Mouse (Mus musculus) limb, embryonic 12.5 days (tissue): Measurements from ENCODE around the gene Kl. TPM values are rescaled to one million over a fixed set of nuclear protein-coding genes. Genes with fewer than 3 reads are reported as not detected.

ENCODE experiments used
- ATAC-seq: fragments of 200-750 bp; cut with Nextera tagmentation; 2 replicates; pipeline ENCODE4 v1.8.0; 2017; ENCODE audit warnings: low read depth, moderate TSS enrichment; ENCODE audit not compliant: insufficient number of reproducible peaks, insufficient read depth, low FRiP score, low TSS enrichment
- H3K27ac ChIP-seq: fragments of 300-500 bp; sonication (generic); 2 replicates; pipeline ENCODE4 v1.5.1; 2016; ENCODE audit warnings: mild to moderate bottlenecking, moderate library complexity
- H3K27me3 ChIP-seq: fragments of 300-500 bp; sonication (generic); 2 replicates; pipeline ENCODE4 v1.6.1; 2016; ENCODE audit warnings: mild to moderate bottlenecking, moderate library complexity
- H3K36me3 ChIP-seq: fragments of 300-500 bp; sonication (generic); 2 replicates; pipeline ENCODE4 v1.6.1; 2016; ENCODE audit warnings: mild to moderate bottlenecking, moderate library complexity
- H3K4me1 ChIP-seq: fragments of 300-500 bp; sonication (generic); replicated peaks from 2 replicates; pipeline ENCODE4 v1.6.1; 2016
- H3K4me2 ChIP-seq: fragments of 300-500 bp; sonication (generic); 2 replicates; pipeline ENCODE4 v1.6.1; 2016; ENCODE audit warnings: mild to moderate bottlenecking, moderate library complexity
- H3K4me3 ChIP-seq: fragments of 300-500 bp; sonication (generic); replicated peaks from 2 replicates; pipeline ENCODE4 v1.5.1; 2016; ENCODE audit warnings: mild to moderate bottlenecking
- H3K9ac ChIP-seq: fragments of 300-500 bp; sonication (generic); replicated peaks from 2 replicates; pipeline ENCODE4 v1.6.1; 2016; ENCODE audit warnings: mild to moderate bottlenecking, moderate library complexity
- H3K9me3 ChIP-seq: fragments of 300-500 bp; sonication (generic); 2 replicates; pipeline ENCODE4 v1.6.1; 2016; ENCODE audit warnings: mild to moderate bottlenecking, moderate library complexity
- WGBS: fragments of 180-500 bp; shearing (Covaris S2); methylation state at CpG from one replicate; pipeline ENCODE4 v1.1.7; 2016; 5-methylcytosine and 5-hydroxymethylcytosine counted together
- polyA plus RNA-seq: library from polyadenylated mRNA; unstranded; fragments of >200 nt; fragmentation: Nextera tagmentation; extraction: Ambion mirVana; gene quantifications from 2 replicates; pipeline ENCODE4 v1.2.1, GENCODE M21; 2016

The Kl gene
- polyA plus RNA-seq, 1 experiment from 2014 or later: 0.21 TPM

DNA sequence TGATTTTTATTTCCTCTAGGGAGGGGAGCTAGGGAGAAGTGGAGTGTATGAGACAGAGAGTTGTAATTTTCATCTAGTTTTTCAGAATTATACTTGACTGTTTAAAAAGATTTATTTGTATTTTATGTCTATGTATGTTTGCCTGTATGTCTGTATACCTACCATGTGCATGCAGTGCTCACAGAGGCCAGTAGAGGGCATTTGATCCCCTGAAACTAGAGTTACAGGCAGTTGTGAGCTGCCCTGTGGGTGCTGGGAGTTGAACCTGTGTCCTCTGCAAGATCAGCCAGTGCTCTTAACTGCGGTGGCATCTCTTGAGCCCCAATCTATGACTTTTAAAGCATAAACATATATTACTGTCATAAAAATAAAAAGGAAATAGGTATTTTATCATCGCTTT lies 15.5 kb downstream of the Kl start:
- ATAC-seq: no peak
- Histone ChIP-seq H3K9ac (no peak overlapping the region), H3K27me3 (no peaks in the 10 kb centered on the region), H3K36me3 (no peaks in the 10 kb centered on the region), H3K4me1 (peaks cover 4% of the 10 kb centered on the region; the same call in 1 of the 2 replicates), H3K4me3 (no peak overlapping the region), H3K4me2 (no peak overlapping the region), H3K9me3 (no peaks in the 10 kb centered on the region; the same call in 1 of the 2 replicates), H3K27ac (no peak overlapping the region)
- 96% methylated on average over 2 of the region's 2 CpGs for WGBS

DNA sequence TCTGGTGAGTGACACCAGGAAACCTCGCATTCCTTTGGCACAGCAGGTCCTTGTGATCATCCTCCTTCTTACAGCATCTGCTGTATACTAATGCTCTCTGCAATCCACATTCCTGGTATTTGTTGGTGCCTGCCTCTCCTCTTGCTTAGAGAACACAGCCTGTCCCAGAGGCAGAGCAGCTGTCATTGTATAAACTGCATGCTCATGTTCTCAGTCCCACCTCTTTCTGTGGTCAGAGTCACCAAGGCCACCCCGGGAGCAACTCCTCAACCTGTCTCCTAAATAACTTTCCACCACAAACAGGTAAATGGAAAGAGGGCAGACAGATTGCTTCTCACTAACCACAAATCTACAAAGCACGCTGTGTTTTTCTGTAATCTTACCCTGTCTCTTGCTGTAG lies 18.1 kb downstream of the Kl start:
- no peak overlapping the region for H3K9ac ChIP-seq
- no peak overlapping the region for H3K27ac ChIP-seq
- H3K27me3 ChIP-seq: no peaks in the 10 kb centered on the region
- H3K4me3 ChIP-seq: no peak overlapping the region
- H3K36me3 ChIP-seq: no peaks in the 10 kb centered on the region
- peaks cover 4% of the 10 kb centered on the region; the same call in 1 of the 2 replicates for H3K4me1 ChIP-seq
- ATAC-seq: no peak
- 51% methylated on average over 3 of the region's 3 CpGs for WGBS
- H3K9me3 ChIP-seq: no peaks in the 10 kb centered on the region; the same call in 1 of the 2 replicates
- no peak overlapping the region for H3K4me2 ChIP-seq

DNA sequence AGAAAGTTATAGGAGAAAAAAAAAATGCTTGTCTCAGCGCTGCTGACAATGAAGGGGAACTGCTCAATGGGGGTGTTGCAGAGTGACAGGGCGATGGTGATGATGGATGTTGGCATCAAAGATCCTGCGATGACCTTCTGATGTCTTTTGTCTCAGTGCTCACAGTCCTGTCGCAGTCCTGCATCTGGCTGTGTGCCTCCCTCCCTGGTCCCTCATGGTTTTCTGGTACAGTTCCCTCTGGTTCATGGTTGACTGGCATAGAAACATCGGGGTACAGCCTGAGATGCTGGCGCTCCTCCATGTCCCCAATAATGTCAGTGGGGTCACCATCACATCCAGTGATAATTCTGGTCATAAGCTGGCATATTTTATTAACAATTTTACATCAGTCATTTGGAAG lies 18.7 kb downstream of the Kl start:
- H3K27me3 ChIP-seq: no peaks in the 10 kb centered on the region
- WGBS: 79% methylated on average over 6 of the region's 6 CpGs
- H3K4me3 ChIP-seq: no peak overlapping the region
- H3K4me2 ChIP-seq: no peak overlapping the region
- no peak overlapping the region for H3K27ac ChIP-seq
- H3K4me1 ChIP-seq: peaks cover 4% of the 10 kb centered on the region; the same call in 1 of the 2 replicates
- no peaks in the 10 kb centered on the region; the same call in 1 of the 2 replicates for H3K9me3 ChIP-seq
- no peak for ATAC-seq
- H3K36me3 ChIP-seq: no peaks in the 10 kb centered on the region
- H3K9ac ChIP-seq: no peak overlapping the region

DNA sequence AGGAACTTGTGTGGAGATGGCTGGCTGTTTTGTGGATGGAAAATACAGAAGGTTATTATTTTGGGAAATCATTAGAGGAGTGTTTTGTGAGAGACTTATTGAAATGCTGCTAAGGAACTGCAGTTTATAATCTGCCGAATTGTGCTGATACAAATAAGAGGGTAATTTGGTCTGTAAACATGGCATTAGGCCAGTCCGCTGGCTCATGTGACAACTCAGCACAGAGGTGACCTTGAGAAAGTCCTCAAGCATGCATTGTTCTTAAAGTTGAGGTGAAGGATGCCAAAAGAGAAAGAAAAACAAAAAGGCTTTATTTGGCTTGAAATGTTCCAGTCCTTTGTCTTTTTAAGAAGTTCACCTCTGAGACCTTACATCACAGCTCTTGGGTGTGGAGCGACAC lies 21.8 kb downstream of the Kl start:
- H3K9me3 ChIP-seq: no peaks in the 10 kb centered on the region
- no peak overlapping the region for H3K4me3 ChIP-seq
- 84% methylated on average over 3 of the region's 3 CpGs for WGBS
- H3K36me3 ChIP-seq: no peaks in the 10 kb centered on the region
- no peaks in the 10 kb centered on the region for H3K27me3 ChIP-seq
- no peak overlapping the region for H3K27ac ChIP-seq
- H3K9ac ChIP-seq: no peak overlapping the region
- H3K4me2 ChIP-seq: no peak overlapping the region
- ATAC-seq: no peak
- peaks cover 4% of the 10 kb centered on the region; the same call in 1 of the 2 replicates for H3K4me1 ChIP-seq

DNA sequence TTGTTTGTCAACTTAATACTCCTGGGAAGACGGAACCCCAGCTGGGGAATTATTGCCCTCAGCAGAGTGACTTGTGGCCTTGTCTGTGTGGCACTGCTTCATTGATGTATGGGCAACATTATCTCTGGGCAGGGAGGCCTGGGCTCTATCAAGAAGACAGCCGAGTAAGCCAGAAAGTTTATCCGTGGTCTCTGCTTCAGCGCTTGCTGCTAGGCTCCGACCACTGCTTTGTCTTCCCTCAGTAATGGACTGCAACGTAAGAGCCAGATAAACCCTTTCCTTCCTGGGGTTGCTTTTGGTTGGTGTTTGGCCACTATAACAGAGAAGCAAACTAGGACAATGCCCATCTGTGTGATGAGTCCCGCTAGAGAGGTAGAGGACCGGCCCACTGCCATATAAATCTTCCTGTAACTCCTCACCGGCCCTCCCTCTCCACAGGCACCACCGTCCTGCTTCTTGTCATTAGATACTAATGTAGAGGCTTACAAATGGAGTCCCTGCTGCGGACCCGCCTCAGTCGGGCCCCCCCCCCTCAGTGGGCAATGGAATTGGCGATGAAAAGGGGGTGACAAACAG lies 25.1 kb downstream of the Kl start:
- no peak overlapping the region for H3K27ac ChIP-seq
- H3K4me1 ChIP-seq: 0 out of 2 replicates have a peak, but pooled peaks cover 4% of the 10 kb centered on the region
- no peak overlapping the region for H3K4me2 ChIP-seq
- no peak overlapping the region for H3K9ac ChIP-seq
- H3K36me3 ChIP-seq: no peaks in the 10 kb centered on the region
- WGBS: 55% methylated on average over 14 of the region's 14 CpGs
- no peaks in the 10 kb centered on the region for H3K27me3 ChIP-seq
- peaks cover 4% of the 10 kb centered on the region; the same call in 1 of the 2 replicates for H3K9me3 ChIP-seq
- ATAC-seq: 0 out of 2 replicates have a peak, but pooled peaks have one; percentile 20
- H3K4me3 ChIP-seq: no peak overlapping the region

DNA sequence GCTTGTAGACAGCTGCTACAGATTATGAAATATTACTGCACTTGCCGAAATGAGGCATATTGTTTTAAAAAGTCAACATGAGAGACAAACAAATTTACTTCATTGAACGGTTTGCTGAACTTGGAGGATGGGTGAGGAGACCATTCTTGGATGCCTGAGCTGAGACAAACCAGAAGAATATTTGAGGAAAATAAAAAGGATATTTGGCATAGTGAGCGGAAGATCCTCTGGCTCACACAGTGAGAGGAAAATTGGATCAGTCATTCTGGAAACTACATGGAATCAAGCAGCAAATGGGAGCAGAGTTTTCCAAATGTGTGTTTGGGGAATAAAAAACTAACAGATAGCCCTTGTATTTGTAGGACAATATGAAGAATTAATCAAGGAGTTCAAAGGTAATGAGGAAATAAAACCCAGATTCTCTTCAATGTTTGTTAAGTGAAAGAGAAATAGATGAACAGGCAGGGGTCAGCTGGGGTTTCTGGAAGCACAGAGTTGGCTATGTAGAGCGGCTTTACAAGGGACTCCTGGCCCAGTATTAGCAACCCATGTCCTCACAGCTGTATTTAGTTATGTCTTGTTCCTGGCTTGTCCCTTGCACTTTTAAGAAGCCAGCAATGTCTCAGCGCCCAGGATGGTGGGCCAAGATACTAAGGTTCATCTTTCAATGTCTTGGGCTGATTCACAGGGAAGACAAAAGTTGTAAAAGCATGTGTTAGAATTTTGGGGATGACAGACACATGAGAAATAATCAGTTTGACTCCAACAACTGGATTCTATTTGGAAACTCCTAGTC lies 27.1 kb downstream of the Kl start:
- Histone ChIP-seq H3K9me3 (peaks cover 4% of the 10 kb centered on the region; the same call in 1 of the 2 replicates), H3K9ac (no peak overlapping the region), H3K4me3 (no peak overlapping the region), H3K27ac (no peak overlapping the region), H3K27me3 (no peaks in the 10 kb centered on the region), H3K4me1 (0 out of 2 replicates have a peak, but pooled peaks cover 4% of the 10 kb centered on the region), H3K36me3 (no peaks in the 10 kb centered on the region), H3K4me2 (no peak overlapping the region)
- no peak for ATAC-seq
- WGBS: 69% methylated on average over 5 of the region's 5 CpGs

DNA sequence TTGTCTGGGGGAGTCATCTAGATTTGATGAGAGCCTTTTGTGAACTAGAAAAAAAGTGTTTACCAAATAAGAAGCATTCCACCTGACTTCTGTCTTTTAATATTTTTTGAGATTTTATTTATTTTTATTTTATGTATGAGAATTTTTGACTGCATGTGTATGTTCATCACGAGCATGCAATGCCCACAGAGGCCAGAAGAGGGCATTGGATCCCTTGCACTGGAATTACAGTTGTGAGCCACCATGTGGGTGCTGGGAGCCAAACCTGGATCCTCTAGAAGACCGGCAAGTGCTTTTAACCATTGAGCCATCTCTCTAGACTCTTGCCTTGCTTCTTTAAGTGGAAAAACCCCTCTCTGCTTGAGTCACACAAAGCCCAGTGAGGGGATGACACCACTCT lies 29.7 kb downstream of the Kl start:
- 87% methylated on average over 2 of the region's 2 CpGs for WGBS
- no peak overlapping the region for H3K4me3 ChIP-seq
- no peaks in the 10 kb centered on the region for H3K27me3 ChIP-seq
- H3K9me3 ChIP-seq: peaks cover 4% of the 10 kb centered on the region; the same call in 1 of the 2 replicates
- 0 out of 2 replicates have a peak, but pooled peaks cover 4% of the 10 kb centered on the region for H3K4me1 ChIP-seq
- ATAC-seq: no peak
- no peak overlapping the region for H3K27ac ChIP-seq
- H3K36me3 ChIP-seq: no peaks in the 10 kb centered on the region
- no peak overlapping the region for H3K4me2 ChIP-seq
- H3K9ac ChIP-seq: no peak overlapping the region

DNA sequence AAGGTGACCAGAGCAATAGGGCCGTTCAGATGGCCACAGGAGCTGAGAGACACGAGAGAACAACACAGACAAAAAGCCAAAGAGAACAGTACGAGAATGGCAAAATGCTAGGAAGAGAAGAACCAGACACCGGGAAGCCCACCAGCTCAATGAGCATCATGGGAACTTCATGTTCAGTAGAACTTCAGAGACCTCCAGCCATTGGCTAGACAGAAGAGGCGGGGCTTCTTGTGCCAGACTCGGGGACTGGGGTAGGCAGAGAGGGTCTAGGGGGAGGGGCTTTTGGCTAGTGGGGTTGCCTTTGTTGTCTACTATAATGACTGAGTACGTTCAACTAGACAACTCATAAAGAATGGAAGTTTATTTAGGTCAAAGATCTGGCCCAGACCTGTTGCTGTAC lies 41.7 kb downstream of the Kl start:
- Histone ChIP-seq H3K9ac (no peak overlapping the region), H3K27ac (no peak overlapping the region), H3K4me3 (no peak overlapping the region), H3K36me3 (no peaks in the 10 kb centered on the region), H3K27me3 (no peaks in the 10 kb centered on the region), H3K9me3 (no peaks in the 10 kb centered on the region), H3K4me1 (no peaks in the 10 kb centered on the region), H3K4me2 (no peak overlapping the region)
- no peak for ATAC-seq
- 91% methylated on average over 7 of the region's 7 CpGs for WGBS

DNA sequence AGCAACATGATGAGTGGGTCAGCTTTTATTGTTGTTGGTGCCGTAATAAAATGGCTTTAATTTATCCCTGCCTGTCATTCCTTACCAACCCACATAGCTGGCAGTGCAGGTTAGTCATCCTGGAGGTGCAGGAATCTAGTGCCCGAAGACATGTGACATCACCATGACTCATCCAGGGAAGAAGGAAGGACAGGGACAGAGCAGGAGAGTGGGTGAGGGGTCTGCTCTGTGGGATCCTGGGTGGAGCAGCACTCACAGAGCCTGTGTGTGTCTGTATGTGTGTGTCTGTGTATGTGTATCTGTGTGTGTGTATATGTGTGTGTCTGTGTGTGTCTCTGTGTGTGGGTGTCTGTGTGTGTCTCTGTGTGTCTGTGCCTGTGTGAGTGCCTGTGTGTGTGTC lies 44.2 kb downstream of the Kl start:
- Histone ChIP-seq H3K4me3 (no peak overlapping the region), H3K27ac (no peak overlapping the region), H3K4me2 (no peak overlapping the region), H3K4me1 (no peaks in the 10 kb centered on the region), H3K9me3 (no peaks in the 10 kb centered on the region), H3K36me3 (no peaks in the 10 kb centered on the region), H3K27me3 (no peaks in the 10 kb centered on the region), H3K9ac (no peak overlapping the region)
- no peak for ATAC-seq
- 75% methylated on average over 2 of the region's 2 CpGs for WGBS

DNA sequence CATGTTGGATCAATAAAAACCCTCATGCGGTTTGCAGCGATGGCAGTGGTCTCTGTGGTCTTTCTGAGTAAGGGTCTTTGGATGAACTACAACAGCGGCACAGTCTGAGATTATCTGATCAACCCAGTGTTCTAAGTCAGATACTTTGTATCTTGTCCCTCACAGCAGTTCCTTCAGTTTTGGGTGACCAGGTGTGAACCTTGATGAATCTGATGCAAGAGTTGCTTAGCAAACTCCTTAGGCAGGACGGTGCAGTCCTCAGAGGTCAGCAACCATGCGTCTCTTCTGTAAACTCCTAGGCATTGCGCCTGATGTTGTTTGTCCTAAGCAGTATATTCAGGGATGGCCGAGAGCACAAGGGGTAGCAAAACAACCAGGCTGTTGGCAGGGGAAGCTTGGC lies 48.7 kb downstream of the Kl start:
- no peak overlapping the region for H3K9ac ChIP-seq
- no peaks in the 10 kb centered on the region for H3K27me3 ChIP-seq
- no peak overlapping the region for H3K27ac ChIP-seq
- no peak overlapping the region for H3K4me2 ChIP-seq
- no peaks in the 10 kb centered on the region for H3K4me1 ChIP-seq
- no peaks in the 10 kb centered on the region for H3K9me3 ChIP-seq
- no peak for ATAC-seq
- no peak overlapping the region for H3K4me3 ChIP-seq
- WGBS: 91% methylated on average over 7 of the region's 7 CpGs
- no peaks in the 10 kb centered on the region for H3K36me3 ChIP-seq

DNA sequence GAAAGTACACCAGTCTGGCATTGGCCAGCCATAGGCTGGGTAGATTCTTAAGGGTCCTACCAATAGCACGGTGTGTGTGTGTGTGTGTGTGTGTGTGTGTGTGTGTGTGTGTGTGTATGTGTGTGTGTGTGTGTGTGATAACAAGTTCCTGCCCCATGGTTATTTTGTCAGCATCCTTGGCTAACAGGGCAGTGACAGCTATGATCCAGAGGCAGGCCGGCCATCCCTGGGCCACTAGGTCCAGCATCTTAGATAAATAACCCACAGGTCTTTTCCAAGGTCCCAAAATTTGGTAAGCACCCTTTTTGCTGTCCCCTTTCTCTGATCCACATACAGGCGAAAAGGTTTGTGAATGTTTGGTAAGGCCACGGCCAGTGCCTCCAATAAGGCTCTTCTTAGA lies 49.6 kb downstream of the Kl start:
- no peak overlapping the region for H3K27ac ChIP-seq
- no peaks in the 10 kb centered on the region for H3K9me3 ChIP-seq
- WGBS: 94% methylated on average over 4 of the region's 4 CpGs
- H3K4me3 ChIP-seq: no peak overlapping the region
- no peak overlapping the region for H3K9ac ChIP-seq
- no peaks in the 10 kb centered on the region for H3K4me1 ChIP-seq
- H3K36me3 ChIP-seq: no peaks in the 10 kb centered on the region
- no peak overlapping the region for H3K4me2 ChIP-seq
- H3K27me3 ChIP-seq: no peaks in the 10 kb centered on the region
- no peak for ATAC-seq
